Mouse (Mus musculus): ENCODE measurements around the gene Olfr419.

Olfr419 gene

GRCm38 (mm10) chr1:174251961-174252360 lies at the start of gene Olfr419:
Olfr419 (minus strand) TSS chr1:174252061.
- DNase-seq (ENCODE audit: low read depth, low spot score): no peak
- H3K36me3 ChIP-seq (ENCODE audit: control insufficient read depth, insufficient read depth, low read length, poor library complexity, severe bottlenecking): no peaks in the 10 kb centered on the region
- no peaks in the 10 kb centered on the region; the same call in 1 of the 2 replicates for H3K27me3 ChIP-seq (ENCODE audit: control insufficient read depth, insufficient read depth, low read length, poor library complexity, severe bottlenecking)

DNA sequence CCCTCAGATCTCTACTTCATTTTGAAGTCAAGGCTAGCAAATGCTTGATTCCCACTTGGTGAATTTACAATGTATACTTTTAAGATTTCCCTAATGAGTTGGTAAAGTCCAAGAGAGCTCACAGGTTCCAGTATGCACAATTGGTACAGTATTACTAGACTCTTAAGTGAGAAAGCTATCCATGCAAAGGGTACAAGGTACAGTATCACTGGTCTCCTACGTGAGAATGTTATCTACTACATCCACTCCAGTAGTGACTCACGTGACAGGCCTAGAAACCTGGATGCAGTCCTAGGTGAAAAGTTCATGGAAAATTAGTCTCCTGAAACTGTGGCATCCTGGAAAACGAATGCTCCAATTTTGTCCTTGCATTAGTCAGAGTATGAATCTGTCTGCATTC lies 18.8 kb upstream of the Olfr419 start:
- no peak for DNase-seq (ENCODE audit: low read depth, low spot score)
- Histone ChIP-seq H3K27me3 (ENCODE audit: control insufficient read depth, insufficient read depth, low read length, poor library complexity, severe bottlenecking) (no peaks in the 10 kb centered on the region), H3K36me3 (ENCODE audit: control insufficient read depth, insufficient read depth, low read length, poor library complexity, severe bottlenecking) (no peaks in the 10 kb centered on the region)

- Histone ChIP-seq H3K36me3 (ENCODE audit: control insufficient read depth, insufficient read depth, low read length, poor library complexity, severe bottlenecking) (no peaks in the 10 kb centered on the region), H3K27me3 (ENCODE audit: control insufficient read depth, insufficient read depth, low read length, poor library complexity, severe bottlenecking) (no peaks in the 10 kb centered on the region)
- DNase-seq (ENCODE audit: low read depth, low spot score): no peak
These were observed 17.3 kb upstream of the Olfr419 start for GRCm38 (mm10) chr1:174269162-174269561.

DNA sequence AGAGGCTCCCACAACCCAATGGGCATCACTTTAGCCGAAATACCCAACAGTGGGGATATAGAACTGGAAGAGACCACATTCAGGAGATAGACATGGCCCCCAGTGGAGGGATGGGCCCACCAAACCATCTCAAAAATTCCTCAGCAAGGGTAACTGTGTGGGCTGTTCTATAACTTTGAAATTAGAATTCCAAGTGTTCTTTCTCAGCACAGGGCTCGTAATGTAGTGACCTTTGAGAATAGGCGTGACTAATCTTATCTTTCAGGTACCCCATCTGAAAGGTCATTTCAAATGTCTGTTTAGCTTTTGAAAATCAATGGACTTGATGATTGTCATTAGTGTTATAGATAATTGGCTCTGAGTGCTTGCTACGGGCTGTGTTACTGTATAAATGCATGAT lies 16.0 kb upstream of the Olfr419 start:
- Histone ChIP-seq H3K36me3 (ENCODE audit: control insufficient read depth, insufficient read depth, low read length, poor library complexity, severe bottlenecking) (no peaks in the 10 kb centered on the region), H3K27me3 (ENCODE audit: control insufficient read depth, insufficient read depth, low read length, poor library complexity, severe bottlenecking) (no peaks in the 10 kb centered on the region)
- DNase-seq (ENCODE audit: low read depth, low spot score): no peak

DNA sequence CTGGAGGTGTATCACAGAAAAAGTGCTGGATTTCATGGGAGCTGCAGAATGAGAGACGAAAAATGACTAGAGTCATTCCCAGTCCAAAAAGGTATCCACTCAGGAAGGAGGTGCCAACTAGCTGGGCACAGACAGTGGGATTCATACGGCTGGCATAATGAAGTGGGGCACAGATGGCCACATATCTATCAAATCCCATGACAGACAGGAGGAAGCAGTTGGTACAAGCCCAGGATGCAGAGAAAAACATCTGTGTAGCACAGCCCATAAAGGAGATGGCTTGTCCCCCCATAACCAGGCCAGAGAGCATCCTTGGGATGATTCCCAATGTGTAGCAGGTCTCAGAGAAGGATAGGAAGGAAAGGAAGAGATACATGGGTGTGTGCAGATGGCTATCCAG lies 1.5 kb downstream of the Olfr419 start:
- Histone ChIP-seq H3K27me3 (ENCODE audit: control insufficient read depth, insufficient read depth, low read length, poor library complexity, severe bottlenecking) (no peaks in the 10 kb centered on the region; the same call in 1 of the 2 replicates), H3K36me3 (ENCODE audit: control insufficient read depth, insufficient read depth, low read length, poor library complexity, severe bottlenecking) (no peaks in the 10 kb centered on the region)
- no peak for DNase-seq (ENCODE audit: low read depth, low spot score)

GRCm38 (mm10) chr1:174247170-174247569 lies 4.7 kb downstream of the Olfr419 start:
- no peak for DNase-seq (ENCODE audit: low read depth, low spot score)
- no peaks in the 10 kb centered on the region; the same call in 1 of the 2 replicates for H3K27me3 ChIP-seq (ENCODE audit: control insufficient read depth, insufficient read depth, low read length, poor library complexity, severe bottlenecking)
- H3K36me3 ChIP-seq (ENCODE audit: control insufficient read depth, insufficient read depth, low read length, poor library complexity, severe bottlenecking): no peaks in the 10 kb centered on the region

DNA sequence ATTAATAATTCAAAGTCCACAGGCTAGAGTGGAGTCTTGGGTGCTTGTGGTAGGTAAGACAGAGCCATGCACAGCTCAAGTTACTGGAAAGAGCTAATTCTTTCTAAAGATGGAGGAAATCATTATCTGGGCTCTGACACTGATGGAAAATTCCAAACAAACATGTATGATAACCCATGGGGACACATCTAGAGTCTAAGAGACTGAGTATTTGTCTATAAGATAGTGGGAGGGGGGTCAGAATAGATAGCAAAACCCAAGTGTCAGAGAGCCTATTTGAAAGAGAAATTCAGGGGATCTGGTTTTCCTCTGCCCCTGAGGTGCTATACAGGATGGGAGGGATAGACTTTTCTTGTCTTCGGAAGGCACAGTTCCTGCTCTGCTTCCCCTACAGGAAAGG lies 5.8 kb downstream of the Olfr419 start:
- DNase-seq (ENCODE audit: low read depth, low spot score): no peak

DNA sequence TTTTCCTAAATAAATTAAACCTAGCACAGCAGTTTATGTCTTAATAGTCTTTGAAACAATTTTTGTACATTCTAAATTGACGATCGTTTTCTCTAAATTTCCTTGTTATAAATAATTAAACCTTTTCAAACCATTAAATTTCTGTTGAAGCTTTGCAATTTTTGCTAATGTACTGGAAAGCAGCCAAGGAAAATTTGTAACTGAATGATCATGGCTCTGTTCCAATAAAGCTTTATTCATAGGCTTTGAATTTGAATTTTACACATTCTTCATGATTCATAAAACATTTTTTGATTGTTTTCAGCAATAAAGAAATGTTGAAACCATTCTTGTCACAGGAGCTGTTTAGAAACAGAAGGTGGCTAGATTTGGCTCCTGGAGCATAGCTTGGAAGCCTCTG lies 7.2 kb downstream of the Olfr419 start:
- DNase-seq (ENCODE audit: low read depth, low spot score): no peak
- no peaks in the 10 kb centered on the region; the same call in 1 of the 2 replicates for H3K27me3 ChIP-seq (ENCODE audit: control insufficient read depth, insufficient read depth, low read length, poor library complexity, severe bottlenecking)
- H3K36me3 ChIP-seq (ENCODE audit: control insufficient read depth, insufficient read depth, low read length, poor library complexity, severe bottlenecking): no peaks in the 10 kb centered on the region

More for the DNA sequence above, 5.8 kb downstream of the Olfr419 start:
- Histone ChIP-seq H3K27me3 (ENCODE audit: control insufficient read depth, insufficient read depth, low read length, poor library complexity, severe bottlenecking) (no peaks in the 10 kb centered on the region; the same call in 1 of the 2 replicates), H3K36me3 (ENCODE audit: control insufficient read depth, insufficient read depth, low read length, poor library complexity, severe bottlenecking) (no peaks in the 10 kb centered on the region)

DNA sequence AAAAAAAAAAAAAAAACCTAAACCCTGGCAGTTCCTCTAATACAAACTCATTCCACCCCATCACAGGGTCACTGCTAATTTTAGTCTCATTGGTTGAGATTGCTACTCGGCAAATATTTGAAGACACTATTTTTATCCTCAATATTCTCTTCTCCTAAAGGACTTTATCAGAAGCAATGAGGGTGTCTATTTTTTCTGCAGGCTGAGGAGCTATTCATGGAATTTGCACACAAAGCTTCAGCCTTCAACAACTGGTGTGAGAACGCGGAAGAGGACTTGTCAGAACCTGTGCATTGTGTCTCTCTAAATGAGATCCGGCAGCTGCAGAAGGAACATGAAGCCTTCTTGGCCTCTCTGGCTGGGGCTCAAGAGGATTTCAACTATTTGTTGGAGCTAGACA lies 11.9 kb downstream of the Olfr419 start:
- Histone ChIP-seq H3K27me3 (ENCODE audit: control insufficient read depth, insufficient read depth, low read length, poor library complexity, severe bottlenecking) (no peaks in the 10 kb centered on the region), H3K36me3 (ENCODE audit: control insufficient read depth, insufficient read depth, low read length, poor library complexity, severe bottlenecking) (no peaks in the 10 kb centered on the region)
- DNase-seq (ENCODE audit: low read depth, low spot score): no peak

- H3K27me3 ChIP-seq (ENCODE audit: control insufficient read depth, insufficient read depth, low read length, poor library complexity, severe bottlenecking): no peaks in the 10 kb centered on the region
These were observed 35.2 kb downstream of the Olfr419 start for GRCm38 (mm10) chr1:174216528-174217204.

DNA sequence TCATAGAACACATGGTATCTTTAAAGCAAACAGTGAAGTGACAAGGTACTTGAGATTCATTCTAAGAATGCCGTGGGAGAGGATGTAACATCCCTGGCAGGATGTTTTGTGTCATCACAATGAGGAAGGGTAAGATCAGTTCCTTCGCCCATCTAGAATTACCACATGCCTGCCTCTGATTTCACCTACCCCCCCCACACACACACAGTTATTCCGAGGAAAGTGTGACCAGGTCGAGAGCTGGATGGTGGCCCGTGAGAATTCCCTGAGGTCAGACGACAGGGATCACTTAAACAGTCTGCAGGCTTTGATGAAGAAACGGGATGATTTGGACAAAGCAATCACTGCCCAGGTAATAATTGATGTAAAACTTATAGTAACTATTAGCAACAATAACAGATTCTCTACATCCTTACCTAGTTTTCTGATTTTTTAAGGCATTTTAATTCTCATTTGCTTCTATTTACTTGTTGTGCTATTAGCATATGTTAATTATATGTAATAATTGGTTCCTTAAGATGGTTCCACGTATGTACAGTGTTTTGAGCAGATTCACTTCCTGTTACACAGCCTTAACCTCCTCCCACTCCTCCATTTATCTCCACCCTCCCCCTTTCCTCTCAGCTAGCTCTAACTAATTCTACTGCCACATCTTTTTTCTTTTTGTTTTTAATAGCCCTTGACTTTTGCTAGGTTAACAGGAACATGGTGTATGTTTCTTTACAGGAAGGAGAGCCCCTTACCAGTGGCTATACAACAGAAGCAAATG lies 36.4 kb downstream of the Olfr419 start:
- no peaks in the 10 kb centered on the region for H3K27me3 ChIP-seq (ENCODE audit: control insufficient read depth, insufficient read depth, low read length, poor library complexity, severe bottlenecking)

More at GRCm38 (mm10) chr1:174216528-174217204, 35.2 kb downstream of the Olfr419 start:
- DNase-seq (ENCODE audit: low read depth, low spot score): no peak
- no peaks in the 10 kb centered on the region for H3K36me3 ChIP-seq (ENCODE audit: control insufficient read depth, insufficient read depth, low read length, poor library complexity, severe bottlenecking)

GRCm38 (mm10) chr1:174212286-174212685 lies 39.6 kb downstream of the Olfr419 start:
- DNase-seq (ENCODE audit: low read depth, low spot score): no peak
- Histone ChIP-seq H3K36me3 (ENCODE audit: control insufficient read depth, insufficient read depth, low read length, poor library complexity, severe bottlenecking) (no peaks in the 10 kb centered on the region), H3K27me3 (ENCODE audit: control insufficient read depth, insufficient read depth, low read length, poor library complexity, severe bottlenecking) (no peaks in the 10 kb centered on the region)

More for the DNA sequence above, 36.4 kb downstream of the Olfr419 start:
- no peak for DNase-seq (ENCODE audit: low read depth, low spot score)
- no peaks in the 10 kb centered on the region for H3K36me3 ChIP-seq (ENCODE audit: control insufficient read depth, insufficient read depth, low read length, poor library complexity, severe bottlenecking)

DNA sequence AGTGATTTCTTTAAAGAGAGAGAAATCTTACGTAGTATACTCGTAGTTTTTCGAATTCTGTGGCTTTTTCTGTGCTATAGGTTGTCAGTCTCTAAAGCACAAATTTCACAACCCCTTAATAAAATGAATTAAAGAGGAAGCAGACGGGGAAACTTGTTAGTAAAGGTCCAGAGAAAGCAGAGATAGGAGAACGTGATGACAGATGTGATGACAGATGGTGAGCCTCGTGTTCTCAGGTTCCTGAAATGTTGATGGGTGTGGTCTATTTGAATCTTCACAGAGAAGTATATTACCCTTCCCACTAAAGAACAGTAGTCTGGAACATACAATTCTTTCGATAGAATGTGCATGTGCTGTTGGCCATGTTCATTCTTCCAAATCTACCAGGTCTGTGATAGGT lies 47.2 kb downstream of the Olfr419 start:
- Histone ChIP-seq H3K27me3 (ENCODE audit: control insufficient read depth, insufficient read depth, low read length, poor library complexity, severe bottlenecking) (no peaks in the 10 kb centered on the region), H3K36me3 (ENCODE audit: control insufficient read depth, insufficient read depth, low read length, poor library complexity, severe bottlenecking) (no peaks in the 10 kb centered on the region)
- no peak for DNase-seq (ENCODE audit: low read depth, low spot score)

Measured in splenic B cell, adult 2 months (primary cell).